Mouse (Mus musculus): Measurements from ENCODE around the gene Abcc12.

Abcc12 gene

GRCm38 (mm10) chr8:86512131-86512792 is 68.2 kb downstream of the Abcc12 start:
- DNase-seq (ENCODE audit: low read depth): no peak

GRCm38 (mm10) chr8:86501341-86501740 is 79.1 kb downstream of the Abcc12 start:
- peak; percentile 96 for DNase-seq (ENCODE audit: low read depth)

GRCm38 (mm10) chr8:86495056-86495455 is 85.4 kb downstream of the Abcc12 start:
- DNase-seq (ENCODE audit: low read depth): no peak

- no peak for DNase-seq (ENCODE audit: low read depth)
Measured at GRCm38 (mm10) chr8:86493841-86494240, 86.6 kb downstream of the Abcc12 start.

GRCm38 (mm10) chr8:86485411-86485810 is 95.1 kb downstream of the Abcc12 start:
- no peak for DNase-seq (ENCODE audit: low read depth)

GRCm38 (mm10) chr8:86484244-86484643 is 96.2 kb downstream of the Abcc12 start:
- no peak for DNase-seq (ENCODE audit: low read depth)

GRCm38 (mm10) chr8:86482116-86482515 is 98.4 kb downstream of the Abcc12 start:
- peak; percentile 72 for DNase-seq (ENCODE audit: low read depth)

GRCm38 (mm10) chr8:86475711-86476438 is 104.6 kb downstream of the Abcc12 start:
- DNase-seq (ENCODE audit: low read depth): peak; percentile 39

- no peak for DNase-seq (ENCODE audit: low read depth)
Measured at GRCm38 (mm10) chr8:86474461-86474860, 106.0 kb downstream of the Abcc12 start.

GRCm38 (mm10) chr8:86473121-86473520 is 107.4 kb downstream of the Abcc12 start:
- no peak for DNase-seq (ENCODE audit: low read depth)

- no peak for DNase-seq (ENCODE audit: low read depth)
Measured at GRCm38 (mm10) chr8:86470717-86471116, 109.8 kb downstream of the Abcc12 start.

GRCm38 (mm10) chr8:86463215-86463614 is 117.3 kb downstream of the Abcc12 start:
- no peak for DNase-seq (ENCODE audit: low read depth)

- no peak for DNase-seq (ENCODE audit: low read depth)
Measured at GRCm38 (mm10) chr8:86460372-86460771, 120.1 kb downstream of the Abcc12 start.

- DNase-seq (ENCODE audit: low read depth): no peak
Measured at GRCm38 (mm10) chr8:86453697-86454480, 126.6 kb downstream of the Abcc12 start.

- DNase-seq (ENCODE audit: low read depth): no peak
Measured at GRCm38 (mm10) chr8:86449870-86450515, 130.5 kb downstream of the Abcc12 start.

GRCm38 (mm10) chr8:86445516-86445915 is 135.0 kb downstream of the Abcc12 start:
- DNase-seq (ENCODE audit: low read depth): no peak

GRCm38 (mm10) chr8:86443744-86444143 is 136.7 kb downstream of the Abcc12 start:
- DNase-seq (ENCODE audit: low read depth): no peak

- no peak for DNase-seq (ENCODE audit: low read depth)
Measured at GRCm38 (mm10) chr8:86438983-86439299, 141.5 kb downstream of the Abcc12 start.

GRCm38 (mm10) chr8:86438133-86438982 is 142.1 kb downstream of the Abcc12 start:
- no peak for DNase-seq (ENCODE audit: low read depth)

- no peak for DNase-seq (ENCODE audit: low read depth)
Measured at GRCm38 (mm10) chr8:86437418-86437817, 143.1 kb downstream of the Abcc12 start.

Measured in 416B (cell line).